Mouse (Mus musculus) heart, adult 2 months (tissue): Measurements from ENCODE around the gene Snrpa. TPM values are rescaled to one million over a fixed set of nuclear protein-coding genes. Genes with fewer than 3 reads are reported as not detected.
A peak's percentile ranks its signal among the peaks of the same experiment; 100 is the strongest.

Experiments
- DNase-seq, 2 experiments: peaks; one replicate each; pipeline ENCODE4 v3.0.0; 2021
- H3K27ac ChIP-seq: fragments of 200-600 bp; 2 replicates; pipeline ENCODE4 v1.8.1; 2022
- H3K27me3 ChIP-seq: fragments of 200-500 bp; 2 replicates; pipeline ENCODE4 v1.6.1; 2012; ENCODE audit warnings: mild to moderate bottlenecking, low read length, inconsistent platforms, mixed read lengths; ENCODE audit not compliant: control insufficient read depth, insufficient read depth
- H3K36me3 ChIP-seq: fragments of 200-500 bp; 2 replicates; pipeline ENCODE4 v1.6.1; 2012; ENCODE audit warnings: low read length, inconsistent platforms; ENCODE audit not compliant: control insufficient read depth, insufficient read depth
- H3K4me1 ChIP-seq: fragments of 200-500 bp; 2 replicates; pipeline ENCODE4 v1.6.1; 2011; ENCODE audit warnings: low read length; ENCODE audit not compliant: control insufficient read depth, insufficient read depth
- H3K4me3 ChIP-seq: fragments of 200-600 bp; 2 replicates; pipeline ENCODE4 v1.8.1; 2022
- H3K79me2 ChIP-seq: fragments of 200-500 bp; replicated peaks from 2 replicates; pipeline ENCODE4 v1.6.1; 2012; ENCODE audit warnings: mild to moderate bottlenecking, inconsistent platforms, low read length, moderate library complexity, mixed read lengths; ENCODE audit not compliant: control insufficient read depth, insufficient read depth
- H3K9ac ChIP-seq: fragments of 200-500 bp; 2 replicates; pipeline ENCODE4 v1.6.1; 2012; ENCODE audit warnings: low read depth, mild to moderate bottlenecking, control low read depth, inconsistent platforms, low read length, mixed read lengths
- CTCF ChIP-seq: fragments of 200-600 bp; IDR thresholded peaks from 2 replicates; pipeline ENCODE4 v1.8.1; 2022; ENCODE audit warnings: antibody characterized with exemption, mild to moderate bottlenecking, moderate library complexity
- EP300 ChIP-seq: fragments of 200-500 bp; IDR thresholded peaks from 2 replicates; pipeline ENCODE4 v1.6.1; 2011; ENCODE audit warnings: low read depth, low read length, control low read depth; ENCODE audit not compliant: insufficient read depth
- POLR2A ChIP-seq: fragments of 200-500 bp; IDR thresholded peaks from 2 replicates; pipeline ENCODE4 v1.6.1; 2011; ENCODE audit warnings: mild to moderate bottlenecking, low read depth, low read length, control low read depth; ENCODE audit not compliant: insufficient read depth
- WGBS: fragments of 180-500 bp; shearing (Covaris S2); methylation state at CpG from one replicate; pipeline ENCODE4 v1.1.7; 2018; 5-methylcytosine and 5-hydroxymethylcytosine counted together
- intact Hi-C: fragments of 180-260 bp; cut with DNase I; formaldehyde crosslinking; loops from one replicate; pipeline ENCODE4 v1.15.1; 2025
- polyA plus RNA-seq: library from polyadenylated mRNA; depleted of rRNA; stranded (reverse); fragments of >200 nt; gene quantifications from 2 replicates; pipeline ENCODE4 v1.2.3, GENCODE M21; 2012
- total RNA-seq, 2 experiments: library from RNA; stranded (reverse); gene quantifications; 2 replicates each; pipeline ENCODE4 v1.2.3; 2021

Snrpa gene
- total and polyA plus RNA-seq, 3 experiments = 40.6 to 87.1 (median 41.3) TPM

DNA sequence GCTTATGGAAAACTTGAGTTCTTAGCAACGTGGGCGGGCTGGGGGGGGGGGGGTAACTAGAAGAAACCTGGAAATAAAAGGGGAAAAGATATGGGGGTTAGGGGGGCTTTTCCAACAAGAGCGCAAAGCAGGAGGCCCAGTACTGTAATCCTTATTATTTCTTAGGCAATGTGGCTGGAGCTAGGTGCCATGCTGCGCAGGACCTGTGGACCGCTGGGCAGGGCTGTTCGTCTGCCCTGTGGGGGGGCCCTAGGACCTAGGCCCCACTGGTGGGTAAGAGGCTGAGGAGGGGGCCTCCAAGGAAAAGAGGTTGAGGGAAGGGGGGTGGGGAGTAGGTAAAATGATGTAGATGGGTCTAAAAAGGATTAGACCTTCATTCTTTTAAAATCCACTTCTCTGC lies 37.2 kb upstream of the Snrpa start:
- Histone ChIP-seq H3K36me3 (no peaks in the 10 kb centered on the region), H3K4me3 (peak overlapping the region; percentile 77), H3K9ac (peak overlapping the region; percentile 25; the same call in 1 of the 2 replicates), H3K4me1 (peaks cover 3% of the 10 kb centered on the region), H3K79me2 (no peaks in the 10 kb centered on the region), H3K27ac (no peak overlapping the region; the same call in 1 of the 2 replicates), H3K27me3 (no peaks in the 10 kb centered on the region)
- WGBS = 13% methylated on average over 6 of the region's 6 CpGs
- TF ChIP-seq POLR2A = no peak
- TF ChIP-seq CTCF = no peak
- no peak for TF ChIP-seq EP300
- no peak for DNase-seq
- intact Hi-C loops = no loop called here

DNA sequence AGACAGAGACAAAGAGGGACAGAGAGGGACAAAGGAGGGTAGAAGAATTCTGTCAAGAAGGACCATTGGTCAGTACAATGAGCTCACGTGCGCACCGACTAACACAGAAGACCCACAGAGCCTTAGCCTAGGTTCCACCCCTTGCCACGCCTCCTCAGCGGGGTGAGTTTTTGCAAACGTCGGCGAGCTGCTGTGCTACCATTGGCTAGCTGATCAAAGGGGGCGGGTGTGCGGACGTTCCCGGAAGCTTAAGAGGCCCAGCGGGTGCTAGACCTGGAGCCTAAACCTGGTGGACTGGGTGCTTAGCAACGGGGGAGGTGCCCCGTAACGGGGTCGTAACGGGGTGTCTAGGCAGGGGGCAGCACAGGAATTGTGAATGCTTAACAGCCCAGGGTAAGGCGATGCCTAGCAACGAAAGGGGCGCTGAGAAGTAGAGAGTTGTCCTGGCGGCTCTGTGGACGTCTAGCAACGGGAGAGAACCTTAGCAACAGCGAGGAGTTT lies 36.8 kb upstream of the Snrpa start, which contains the start of gene Coq8b:
Gene Coq8b (plus strand): TSS at position 243 of the 501 bp plus-strand sequence.
- peak within 1 kb of the TSS; percentile 69 for H3K27ac ChIP-seq
- intact Hi-C loops = loop anchor here (1.0 kb wide), 1 partner anchor 25 kb away; the partner anchor contains the start of gene Numbl
- no peaks in the 10 kb centered on the region for H3K79me2 ChIP-seq
- H3K36me3 ChIP-seq = no peaks in the 10 kb centered on the region
- WGBS = under 1% methylated on average over 25 of the region's 25 CpGs
- TF ChIP-seq POLR2A = peak; percentile 68; the same call in 1 of the 2 replicates
- TF ChIP-seq EP300 = 0 out of 2 replicates have a peak, but pooled peaks have one; percentile 32
- TF ChIP-seq CTCF = peak; percentile 28; the same call in 1 of the 2 replicates
- H3K4me3 ChIP-seq = peak within 1 kb of the TSS; percentile 77
- peak; percentile 93 to 95 for DNase-seq
- H3K9ac ChIP-seq = peak within 1 kb of the TSS; percentile 82
- no peaks in the 10 kb centered on the region for H3K27me3 ChIP-seq
- peaks cover 3% of the 10 kb centered on the region for H3K4me1 ChIP-seq

DNA sequence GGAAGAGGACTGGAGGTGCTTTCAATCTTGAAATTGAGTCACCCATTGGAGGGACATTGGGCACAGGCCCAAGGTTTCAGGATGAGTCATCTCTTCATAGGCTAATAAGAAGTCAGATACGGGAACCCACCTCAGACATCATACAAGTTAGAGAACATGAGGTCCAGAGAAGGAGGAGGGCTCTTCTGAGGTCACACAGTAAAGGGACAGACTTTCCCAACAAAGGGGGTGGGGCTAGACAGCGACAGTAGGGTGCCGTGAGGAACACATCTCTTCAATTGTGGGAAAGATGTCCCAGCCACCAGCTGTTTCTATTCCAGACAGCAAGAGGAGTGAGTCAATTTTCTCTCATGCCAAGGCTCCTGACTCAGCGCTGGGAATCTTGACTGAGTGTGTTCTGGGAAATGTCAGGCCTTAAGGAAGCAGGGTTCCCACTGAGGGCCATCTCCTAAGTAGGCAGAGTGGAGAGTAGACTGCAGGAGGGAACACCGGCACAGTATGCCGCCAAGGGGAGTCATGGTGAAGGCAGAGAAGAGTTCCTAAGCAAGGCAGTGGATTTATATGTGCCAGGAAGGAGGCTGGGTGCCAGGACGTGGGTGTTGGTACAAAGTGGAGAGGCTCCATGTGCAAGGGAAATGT lies 35.7 kb upstream of the Snrpa start:
- peak overlapping the region; percentile 69 for H3K27ac ChIP-seq
- no peak overlapping the region for H3K4me3 ChIP-seq
- H3K79me2 ChIP-seq = no peaks in the 10 kb centered on the region
- H3K36me3 ChIP-seq = no peaks in the 10 kb centered on the region
- H3K27me3 ChIP-seq = no peaks in the 10 kb centered on the region
- TF ChIP-seq CTCF = no peak
- TF ChIP-seq EP300 = 0 out of 2 replicates have a peak, but pooled peaks have one; percentile 14
- peaks cover 8% of the 10 kb centered on the region for H3K4me1 ChIP-seq
- no peak overlapping the region for H3K9ac ChIP-seq
- peak; percentile 49 to 72 for DNase-seq
- 45% methylated on average over 7 of the region's 7 CpGs for WGBS
- intact Hi-C loops = loop anchor here (1.0 kb wide), 1 partner anchor 26 kb away; the partner anchor contains the start of gene Numbl

DNA sequence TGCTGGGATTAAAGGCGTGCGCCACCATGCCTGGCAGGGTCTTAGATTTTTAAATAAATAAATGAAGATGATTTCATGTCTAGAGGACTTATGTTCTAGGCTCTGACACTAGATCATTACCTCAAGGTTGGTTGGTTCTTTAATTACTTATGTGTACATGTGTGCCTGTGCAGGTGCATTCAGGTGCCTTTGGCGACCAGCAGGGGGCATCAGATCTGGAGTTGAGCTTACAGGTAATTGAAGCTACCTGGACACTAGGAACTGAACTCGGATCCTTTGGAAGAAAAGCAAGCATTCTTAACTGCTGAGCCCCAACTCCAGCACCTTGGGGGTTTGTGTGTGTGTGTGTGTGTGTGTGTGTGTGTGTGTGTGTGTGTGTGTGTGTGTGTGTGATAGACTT lies 34.7 kb upstream of the Snrpa start:
- intact Hi-C loops = no loop called here
- no peak overlapping the region for H3K9ac ChIP-seq
- TF ChIP-seq POLR2A (no peak), CTCF (peak; percentile 36), EP300 (no peak)
- H3K27ac ChIP-seq = no peak overlapping the region
- WGBS = 70% methylated on average over 4 of the region's 4 CpGs
- no peaks in the 10 kb centered on the region for H3K36me3 ChIP-seq
- H3K27me3 ChIP-seq = no peaks in the 10 kb centered on the region
- DNase-seq = no peak
- no peak overlapping the region for H3K4me3 ChIP-seq
- H3K79me2 ChIP-seq = no peaks in the 10 kb centered on the region
- peaks cover 13% of the 10 kb centered on the region for H3K4me1 ChIP-seq

DNA sequence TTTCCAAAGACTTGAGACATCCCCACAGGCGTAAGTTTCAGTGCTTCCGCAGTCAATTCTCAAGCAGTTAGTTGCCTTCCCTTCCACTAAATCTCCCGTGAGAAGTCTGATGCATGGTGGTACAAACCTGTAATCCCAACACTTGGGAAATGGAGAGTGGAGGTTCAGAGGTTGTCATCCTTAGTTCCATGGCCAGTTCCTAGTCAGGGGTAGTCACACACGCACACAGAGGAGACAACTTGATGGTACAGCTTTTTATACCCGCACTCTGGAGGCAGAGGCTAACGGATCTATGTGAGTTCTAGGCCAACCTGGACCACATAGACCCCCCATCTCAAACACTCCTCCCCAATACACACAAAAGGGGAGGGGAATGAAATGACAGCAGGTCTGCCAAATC lies 32.8 kb upstream of the Snrpa start:
- intact Hi-C loops = loop anchor here (1.0 to 5.0 kb wide), 2 partner anchors 34 to 72 kb away; partner anchors contain the start of gene BC024978
- Histone ChIP-seq H3K9ac (peak overlapping the region; percentile 83), H3K4me1 (peaks cover 20% of the 10 kb centered on the region), H3K27ac (peak overlapping the region; percentile 95), H3K36me3 (no peaks in the 10 kb centered on the region), H3K27me3 (no peaks in the 10 kb centered on the region), H3K79me2 (peaks cover 3% of the 10 kb centered on the region; the same call in 1 of the 2 replicates), H3K4me3 (peak overlapping the region; percentile 71)
- WGBS = 15% methylated on average over 6 of the region's 6 CpGs
- DNase-seq = no peak
- no peak for TF ChIP-seq EP300
- no peak for TF ChIP-seq CTCF
- TF ChIP-seq POLR2A = no peak
